Mouse (Mus musculus) small intestine, adult 2 months (tissue): ENCODE results near the gene Rac3. TPM values are rescaled to one million over a fixed set of nuclear protein-coding genes. Genes with fewer than 3 reads are reported as not detected.

Source experiments
- H3K27ac ChIP-seq: fragments of 200-500 bp; 2 replicates; pipeline ENCODE4 v1.5.1; 2012; ENCODE audit warnings: low read depth, low read length, control low read depth, inconsistent platforms; ENCODE audit not compliant: insufficient read depth
- H3K27me3 ChIP-seq: fragments of 200-500 bp; 2 replicates; pipeline ENCODE4 v1.6.1; 2012; ENCODE audit warnings: mild to moderate bottlenecking, moderate library complexity, low read length, inconsistent platforms; ENCODE audit not compliant: control insufficient read depth, insufficient read depth
- H3K36me3 ChIP-seq: fragments of 200-500 bp; 2 replicates; pipeline ENCODE4 v1.6.1; 2012; ENCODE audit warnings: mild to moderate bottlenecking, low read length, control low read depth, inconsistent platforms; ENCODE audit not compliant: control insufficient read depth, insufficient read depth
- H3K4me1 ChIP-seq: fragments of 200-500 bp; 2 replicates; pipeline ENCODE4 v1.6.1; 2012; ENCODE audit warnings: low read length, inconsistent platforms, mixed read lengths; ENCODE audit not compliant: control insufficient read depth, insufficient read depth, insufficient read length
- H3K4me3 ChIP-seq: fragments of 200-500 bp; 2 replicates; pipeline ENCODE4 v1.5.1; 2012; ENCODE audit warnings: low read depth, mild to moderate bottlenecking, control low read depth, inconsistent platforms, low read length, moderate library complexity
- CTCF ChIP-seq: fragments of 200-500 bp; IDR thresholded peaks from 2 replicates; pipeline ENCODE4 v1.5.1; 2012; ENCODE audit warnings: low read depth, mild to moderate bottlenecking, control low read depth, inconsistent platforms, low read length, moderate library complexity, mixed read lengths; ENCODE audit not compliant: insufficient replicate concordance, insufficient read length; ENCODE audit errors: extremely low read depth
- POLR2A ChIP-seq: fragments of 200-500 bp; IDR thresholded peaks from 2 replicates; pipeline ENCODE4 v1.6.1; 2012; ENCODE audit warnings: low read depth, mild to moderate bottlenecking, control low read depth, inconsistent platforms, low read length, moderate library complexity
- WGBS: fragments of 180-500 bp; shearing (Covaris S2); methylation state at CpG from one replicate; pipeline ENCODE4 v1.1.7; 2018; 5-methylcytosine and 5-hydroxymethylcytosine counted together
- polyA plus RNA-seq: library from polyadenylated mRNA; depleted of rRNA; stranded (reverse); fragments of >200 nt; gene quantifications from 2 replicates; pipeline ENCODE4 v1.2.3, GENCODE M21; 2012

The Rac3 gene
- polyA plus RNA-seq, 1 experiment: 5.1 TPM

DNA sequence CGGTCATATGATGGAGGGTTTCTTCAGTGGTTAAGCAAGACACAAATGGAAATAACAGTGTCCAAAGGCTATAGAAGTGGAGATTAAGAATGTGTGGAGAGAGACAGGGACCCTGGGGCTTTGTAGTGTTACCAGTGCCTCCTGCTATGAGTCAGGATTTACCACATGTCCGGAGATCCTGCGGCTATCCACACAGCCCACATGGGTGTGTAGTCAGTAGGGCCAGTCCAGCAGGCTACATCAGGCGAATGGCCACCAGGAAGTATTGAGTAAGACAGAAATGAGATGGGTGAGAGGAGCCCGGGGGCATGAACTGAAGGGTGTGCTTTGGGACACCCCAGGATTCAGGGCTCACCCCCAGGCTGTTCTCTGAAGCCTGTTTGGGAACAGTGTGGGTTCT is 38.6 kb upstream of the Rac3 start:
- TF ChIP-seq POLR2A: no peak
- no peak for TF ChIP-seq CTCF
- 94% methylated on average over 5 of the region's 5 CpGs for WGBS
- peaks cover 54% of the 10 kb centered on the region for H3K36me3 ChIP-seq
- no peaks in the 10 kb centered on the region for H3K27me3 ChIP-seq
- H3K4me1 ChIP-seq: peaks cover 16% of the 10 kb centered on the region
- no peak overlapping the region for H3K4me3 ChIP-seq
- H3K27ac ChIP-seq: no peak overlapping the region

DNA sequence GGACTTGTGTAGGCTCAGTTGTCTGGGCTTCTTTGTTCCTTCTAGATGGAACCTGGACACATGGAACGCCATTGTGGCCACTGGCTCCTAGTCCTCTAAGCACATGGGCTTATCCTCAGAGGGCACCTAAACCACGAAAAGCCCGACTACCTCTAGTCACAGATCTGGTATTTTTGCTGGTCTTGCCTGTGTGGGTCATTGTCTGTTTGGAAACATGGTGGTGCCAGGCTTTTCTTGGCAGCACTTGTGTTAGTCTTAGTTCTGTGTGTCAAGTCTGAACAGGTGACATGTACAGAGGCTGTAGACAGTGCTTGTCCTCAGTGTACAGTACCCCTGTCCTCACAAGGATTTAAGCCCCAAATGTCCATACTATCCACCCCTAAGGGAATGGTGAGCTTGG is 37.7 kb upstream of the Rac3 start:
- WGBS: 95% methylated on average over 3 of the region's 3 CpGs
- TF ChIP-seq CTCF: no peak
- no peak for TF ChIP-seq POLR2A
- Histone ChIP-seq H3K36me3 (peaks cover 51% of the 10 kb centered on the region), H3K27me3 (no peaks in the 10 kb centered on the region), H3K4me1 (peaks cover 16% of the 10 kb centered on the region), H3K4me3 (no peak overlapping the region), H3K27ac (no peak overlapping the region)

GRCm38 (mm10) chr11:120684086-120684485 is 37.2 kb upstream of the Rac3 start:
- WGBS: 92% methylated on average over 2 of the region's 2 CpGs
- H3K27me3 ChIP-seq: no peaks in the 10 kb centered on the region
- H3K36me3 ChIP-seq: peaks cover 53% of the 10 kb centered on the region
- no peak overlapping the region for H3K4me3 ChIP-seq
- H3K27ac ChIP-seq: no peak overlapping the region
- TF ChIP-seq CTCF: no peak
- TF ChIP-seq POLR2A: no peak
- H3K4me1 ChIP-seq: peaks cover 16% of the 10 kb centered on the region

GRCm38 (mm10) chr11:120684660-120685059 is 36.6 kb upstream of the Rac3 start:
- Histone ChIP-seq H3K36me3 (peaks cover 59% of the 10 kb centered on the region), H3K27ac (no peak overlapping the region), H3K4me1 (peaks cover 13% of the 10 kb centered on the region; the same call in 1 of the 2 replicates), H3K27me3 (no peaks in the 10 kb centered on the region), H3K4me3 (no peak overlapping the region)
- TF ChIP-seq POLR2A: no peak
- TF ChIP-seq CTCF: no peak
- WGBS: 84% methylated on average over 2 of the region's 2 CpGs

DNA sequence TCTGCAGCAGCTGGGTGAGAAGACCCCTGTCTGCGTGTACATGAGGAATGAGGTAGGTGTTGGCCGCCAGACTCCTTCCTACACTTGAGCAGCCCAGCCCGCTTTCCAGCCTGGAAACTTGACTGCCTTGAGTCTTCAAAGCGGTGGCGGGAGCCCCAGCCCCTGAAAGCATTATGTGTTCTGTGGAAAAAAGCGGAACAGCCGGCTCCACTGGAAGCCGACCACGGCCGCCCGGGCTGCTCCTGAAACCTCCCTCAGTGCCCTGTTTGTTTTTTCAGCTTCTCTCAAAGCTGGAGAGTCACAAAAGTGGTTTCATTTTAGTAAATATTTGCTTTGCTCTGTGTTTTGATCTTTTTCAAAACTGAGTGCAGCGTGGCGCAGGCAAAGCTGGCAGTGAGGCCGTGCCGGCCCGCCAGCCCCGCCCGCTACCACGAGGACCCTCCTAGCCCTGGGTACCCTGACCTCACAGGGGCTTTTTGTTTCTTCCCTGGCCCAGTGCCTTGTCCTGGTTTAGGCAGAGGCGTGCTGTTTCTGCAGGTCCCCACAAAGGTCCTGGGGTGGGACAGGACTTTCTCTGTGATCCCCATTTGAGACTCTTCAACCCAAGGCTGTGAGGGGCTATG is 34.5 kb upstream of the Rac3 start:
- TF ChIP-seq CTCF (no peak), POLR2A (no peak)
- H3K4me3 ChIP-seq: no peak overlapping the region
- no peaks in the 10 kb centered on the region; the same call in 1 of the 2 replicates for H3K4me1 ChIP-seq
- WGBS: 89% methylated on average over 20 of the region's 20 CpGs
- peaks cover 56% of the 10 kb centered on the region for H3K36me3 ChIP-seq
- H3K27ac ChIP-seq: no peak overlapping the region
- no peaks in the 10 kb centered on the region for H3K27me3 ChIP-seq

GRCm38 (mm10) chr11:120689365-120689764 is 31.9 kb upstream of the Rac3 start:
- Histone ChIP-seq H3K36me3 (peaks cover 46% of the 10 kb centered on the region), H3K27me3 (no peaks in the 10 kb centered on the region), H3K4me1 (peaks cover 14% of the 10 kb centered on the region; the same call in 1 of the 2 replicates), H3K27ac (no peak overlapping the region), H3K4me3 (no peak overlapping the region)
- 83% methylated on average over 3 of the region's 3 CpGs for WGBS
- TF ChIP-seq POLR2A (no peak), CTCF (no peak)

DNA sequence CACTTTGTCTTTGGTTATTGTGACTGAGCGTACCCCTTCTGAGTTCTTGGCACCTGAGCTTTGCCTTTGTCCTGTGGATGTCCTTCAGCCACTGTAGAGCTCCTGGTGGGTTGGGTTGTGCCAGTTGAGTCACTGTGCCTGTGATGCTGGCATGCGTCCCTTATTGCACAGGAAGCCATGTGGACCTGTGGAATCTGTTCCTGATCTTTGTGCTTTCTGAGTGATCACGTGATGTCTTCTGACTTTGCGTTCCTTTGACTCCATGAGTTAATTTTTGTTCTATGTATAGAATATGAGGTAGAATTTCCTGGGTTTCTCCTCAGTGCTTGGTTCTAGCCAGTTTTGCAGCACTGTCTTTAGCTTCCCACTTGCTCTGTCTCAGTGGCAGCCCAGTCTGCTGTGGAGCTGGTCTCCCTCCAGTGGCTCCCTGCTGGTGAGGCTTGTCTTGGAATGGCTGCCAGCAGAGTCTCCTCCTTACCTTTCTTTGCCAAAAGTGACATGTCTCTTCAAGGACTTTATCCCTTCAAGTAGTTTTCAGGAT is 28.7 kb upstream of the Rac3 start:
- Histone ChIP-seq H3K36me3 (peaks cover 35% of the 10 kb centered on the region), H3K27ac (peak overlapping the region; percentile 92), H3K4me1 (peaks cover 16% of the 10 kb centered on the region; the same call in 1 of the 2 replicates), H3K4me3 (no peak overlapping the region), H3K27me3 (no peaks in the 10 kb centered on the region)
- TF ChIP-seq CTCF (no peak), POLR2A (no peak)
- 33% methylated on average over 4 of the region's 4 CpGs for WGBS
